Mouse (Mus musculus) megakaryocyte progenitor cell, adult 5-6 weeks (primary cell): ENCODE measurements around the gene Utp14b. TPM values are rescaled to one million over a fixed set of nuclear protein-coding genes. Genes with fewer than 3 reads are reported as not detected.

ENCODE experiments used
- ATAC-seq: replicated peaks from 2 replicates; pipeline ENCODE4 v1.8.0; 2016; ENCODE audit warnings: mild to moderate bottlenecking, moderate TSS enrichment, inconsistent platforms; ENCODE audit not compliant: poor library complexity
- total RNA-seq, 2 experiments: library from RNA; stranded (forward) in 1 of 2; stranded (reverse) in 1 of 2; fragments of 157-497, 149-512 nt in 1 of 2; fragments of 200-1000 nt in 1 of 2; gene quantifications; 2 replicates each; pipeline versions ENCODE4 v1.2.3 to v1.2.4; 2015 to 2017

The Utp14b gene
- total RNA-seq (2015), result 6.2 and 7.3 TPM in 2 replicates
- total RNA-seq (2017), result 10.3 and 12.8 TPM in 2 replicates

DNA sequence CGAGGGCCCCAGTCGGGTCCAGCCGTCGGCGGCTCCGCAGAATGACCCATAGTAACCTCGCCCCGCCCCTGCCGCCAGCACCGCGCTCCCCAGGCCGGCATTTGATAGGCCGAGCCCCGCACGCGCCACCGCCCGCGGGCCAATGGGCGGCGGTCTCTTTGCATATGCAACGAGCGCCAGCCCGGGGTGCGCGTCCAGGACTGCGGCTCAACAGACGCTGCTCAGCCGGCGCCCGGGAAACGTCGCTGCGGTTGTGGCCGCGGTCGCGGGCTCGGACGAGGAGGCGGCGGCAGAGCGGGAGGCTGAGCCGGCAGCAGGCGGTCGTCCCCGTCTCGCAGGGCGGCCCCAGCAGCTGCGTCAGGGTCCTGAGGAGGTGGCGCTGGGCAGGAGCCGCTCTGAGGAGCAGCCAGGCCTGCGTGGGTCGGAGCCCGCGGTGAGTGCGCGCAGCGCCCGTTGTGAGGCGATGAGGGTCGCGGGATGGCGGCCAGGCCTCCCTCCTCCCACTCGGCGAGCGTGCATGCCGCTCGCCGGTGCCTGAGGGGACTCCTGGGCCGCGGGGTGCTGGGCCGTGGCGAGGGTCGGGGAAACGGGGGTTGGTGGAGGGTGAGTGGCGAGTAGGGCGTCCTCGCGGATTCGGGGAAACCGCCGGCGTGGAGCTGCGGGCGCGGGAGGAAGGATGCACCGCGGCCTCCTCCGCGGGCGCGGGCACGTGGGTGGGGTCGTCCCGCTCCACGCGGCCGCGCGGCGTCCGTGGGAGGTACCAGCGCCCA lies at the start of gene Utp14b, which contains the start of gene Acsl3:
Utp14b (plus strand) TSS at position 368 of the 770 bp plus-strand sequence.
Acsl3 (plus strand) TSS at position 155 of the 770 bp plus-strand sequence.
- peak; percentile 94 for ATAC-seq

DNA sequence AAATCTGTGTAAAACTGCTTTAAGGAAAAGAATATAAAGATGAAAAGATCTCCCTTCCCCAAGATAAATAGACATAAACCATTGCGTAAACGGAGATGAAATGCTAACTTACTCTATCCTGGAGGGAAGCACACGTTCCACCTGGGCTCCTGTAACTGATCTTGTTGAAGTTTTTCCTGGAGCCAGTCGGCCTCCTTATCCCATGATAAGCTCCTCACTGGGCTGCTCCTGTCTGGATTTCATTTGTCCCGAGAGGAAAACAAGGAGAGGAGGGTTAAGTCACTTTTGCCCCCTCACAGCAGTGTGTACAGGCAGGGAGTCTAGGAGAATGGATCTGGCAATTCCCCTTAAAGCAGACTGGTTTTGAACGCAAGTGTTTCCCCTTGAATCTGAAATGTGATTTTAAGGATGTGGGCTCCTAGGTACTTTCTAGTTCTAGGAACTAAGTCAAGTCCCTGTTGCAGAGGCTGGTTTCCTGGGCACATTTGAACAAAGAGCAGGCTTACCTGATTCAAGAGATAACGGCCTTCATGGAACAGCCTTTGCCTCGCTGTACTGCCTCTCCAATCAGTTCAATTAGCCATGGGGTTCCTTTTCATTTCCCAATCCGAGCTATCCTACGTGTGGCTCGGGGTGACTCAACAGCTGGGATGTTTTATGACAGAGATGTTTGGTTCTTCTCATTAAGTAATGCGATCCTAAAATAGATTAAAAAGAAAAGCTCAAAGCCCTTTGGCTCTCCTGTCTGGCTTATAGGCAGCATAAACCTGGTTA lies 48.5 kb upstream of the Utp14b start:
- no peak for ATAC-seq

DNA sequence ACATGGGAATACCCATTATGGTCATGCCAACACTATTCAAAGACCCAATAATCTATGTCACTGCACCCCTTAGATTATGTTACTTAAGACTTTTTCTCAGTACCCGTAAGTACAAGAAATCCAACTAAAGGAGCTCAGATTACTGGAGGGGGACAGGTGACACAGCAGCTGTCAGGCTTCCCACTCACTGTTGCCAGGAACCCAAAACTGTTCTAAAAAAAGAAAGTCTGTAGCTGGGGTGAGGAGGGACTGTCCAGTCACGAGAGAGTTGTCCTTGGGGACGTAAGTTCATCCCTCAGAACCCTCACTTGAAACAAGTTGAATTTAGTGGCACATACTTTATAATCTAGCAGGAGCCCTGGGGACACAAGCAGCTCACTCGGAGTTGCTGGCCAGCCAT lies 46.8 kb upstream of the Utp14b start:
- ATAC-seq, result no peak

DNA sequence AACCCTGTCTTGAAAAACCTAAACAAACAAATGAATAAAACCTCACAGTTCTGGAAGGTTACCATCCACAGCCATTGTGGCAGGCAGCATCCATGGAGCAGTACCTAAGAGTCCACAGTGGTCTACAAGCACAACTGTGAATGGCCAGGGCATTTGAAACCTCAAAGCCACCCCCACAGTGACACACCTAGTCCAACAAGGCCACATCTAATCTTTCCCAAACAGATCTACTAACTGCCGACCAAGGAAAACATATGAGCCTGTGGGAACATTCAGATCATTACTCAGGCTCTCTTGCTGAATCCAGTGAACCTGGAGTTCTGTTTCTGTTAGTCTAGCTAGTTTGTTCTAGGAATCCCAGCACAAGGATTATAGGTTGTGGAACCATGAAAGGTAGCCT lies 44.9 kb upstream of the Utp14b start:
- no peak for ATAC-seq

DNA sequence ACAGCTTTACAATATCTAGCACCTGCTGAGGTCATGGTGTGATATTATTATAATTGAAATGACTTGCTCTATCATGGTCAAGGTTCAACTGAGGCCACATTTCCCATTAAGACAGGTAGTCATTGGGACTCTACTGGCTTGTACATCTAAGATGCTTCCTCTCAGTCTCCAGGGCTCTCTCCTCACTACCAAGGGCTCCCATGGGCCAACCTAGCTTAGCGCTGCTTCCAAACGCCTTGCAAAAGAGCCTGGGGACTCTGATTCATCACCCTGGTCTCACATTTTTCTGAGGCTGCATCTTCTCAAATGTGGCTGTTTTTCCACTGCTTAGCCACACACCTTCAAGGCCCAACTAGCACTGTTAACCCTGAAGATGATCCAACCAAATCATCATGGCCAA lies 33.5 kb upstream of the Utp14b start:
- no peak for ATAC-seq

DNA sequence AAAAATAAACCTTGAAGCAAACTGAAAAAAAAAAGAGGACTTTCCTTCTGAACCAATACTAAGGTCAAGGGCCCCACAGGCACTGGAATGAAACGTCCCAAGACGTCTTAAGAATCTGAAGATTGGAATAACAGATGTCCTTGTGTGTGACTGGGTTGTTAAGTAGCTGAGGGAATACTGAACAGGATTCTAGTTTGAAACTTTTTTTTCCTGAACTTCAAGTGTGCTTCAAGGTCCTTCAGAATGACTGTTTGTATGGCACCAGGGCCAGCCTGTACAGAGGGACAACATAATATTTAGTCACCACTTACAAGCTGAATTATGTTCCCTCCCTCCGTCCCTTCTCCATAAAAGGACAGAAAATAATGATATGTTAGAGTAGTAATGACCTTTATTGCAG lies 23.4 kb upstream of the Utp14b start:
- no peak for ATAC-seq

DNA sequence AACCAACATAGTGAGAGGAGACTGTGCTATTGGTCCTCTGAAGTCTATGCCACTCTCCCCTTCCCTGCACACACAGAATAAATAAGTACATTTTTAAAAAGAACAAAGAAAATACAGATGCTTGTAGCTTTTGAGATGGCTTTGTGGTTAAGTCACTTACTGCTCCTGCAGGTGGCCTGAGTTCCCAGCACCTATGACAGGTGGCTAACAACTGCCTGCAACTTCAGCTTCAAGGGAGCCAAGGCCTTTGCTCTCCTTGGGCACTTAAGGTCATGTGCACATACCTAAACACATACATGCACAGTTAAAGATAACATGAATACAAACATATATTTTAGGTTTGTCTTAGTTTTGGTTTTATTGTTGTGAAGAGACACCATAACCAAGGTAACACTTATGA lies 17.0 kb upstream of the Utp14b start:
- ATAC-seq, result no peak

DNA sequence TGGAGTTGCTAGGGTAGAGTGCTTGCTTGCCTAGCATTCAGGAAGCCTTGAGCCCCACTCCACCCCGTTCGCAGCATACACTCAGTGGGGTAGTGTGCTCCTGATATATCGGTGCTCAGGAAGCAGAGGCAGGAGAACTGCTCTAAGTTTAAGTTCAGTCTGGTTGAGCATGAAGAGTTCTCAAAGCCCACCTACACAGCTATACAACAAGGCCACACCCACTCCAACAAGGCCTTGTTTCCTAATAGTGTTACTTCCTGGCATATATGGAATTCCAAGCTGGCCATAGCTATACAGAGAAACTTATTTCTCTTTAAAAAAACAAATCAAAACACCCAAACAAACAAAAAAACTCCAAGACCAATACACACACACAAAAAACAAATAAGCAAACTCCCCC lies 16.0 kb upstream of the Utp14b start:
- no peak for ATAC-seq

DNA sequence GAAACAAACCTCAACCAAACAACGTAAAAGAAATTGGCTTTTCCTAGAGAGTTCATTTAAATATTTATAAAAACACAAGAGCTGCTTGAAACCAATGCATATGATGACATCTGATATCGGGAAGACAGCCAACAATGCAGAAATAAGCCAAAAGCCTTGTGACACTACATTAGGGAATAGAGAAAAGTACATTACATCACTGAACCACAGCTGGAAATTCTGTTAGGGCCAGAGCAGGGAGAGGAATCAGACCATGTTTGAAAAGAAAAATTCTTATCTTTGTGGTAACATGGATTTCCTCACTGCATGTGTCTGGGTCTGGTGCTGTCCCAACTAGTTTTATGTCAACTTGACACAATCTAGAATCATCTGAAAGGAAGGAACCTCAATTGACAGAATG lies 15.6 kb upstream of the Utp14b start:
- peak; percentile 34; the same call in 1 of the 2 replicates for ATAC-seq

DNA sequence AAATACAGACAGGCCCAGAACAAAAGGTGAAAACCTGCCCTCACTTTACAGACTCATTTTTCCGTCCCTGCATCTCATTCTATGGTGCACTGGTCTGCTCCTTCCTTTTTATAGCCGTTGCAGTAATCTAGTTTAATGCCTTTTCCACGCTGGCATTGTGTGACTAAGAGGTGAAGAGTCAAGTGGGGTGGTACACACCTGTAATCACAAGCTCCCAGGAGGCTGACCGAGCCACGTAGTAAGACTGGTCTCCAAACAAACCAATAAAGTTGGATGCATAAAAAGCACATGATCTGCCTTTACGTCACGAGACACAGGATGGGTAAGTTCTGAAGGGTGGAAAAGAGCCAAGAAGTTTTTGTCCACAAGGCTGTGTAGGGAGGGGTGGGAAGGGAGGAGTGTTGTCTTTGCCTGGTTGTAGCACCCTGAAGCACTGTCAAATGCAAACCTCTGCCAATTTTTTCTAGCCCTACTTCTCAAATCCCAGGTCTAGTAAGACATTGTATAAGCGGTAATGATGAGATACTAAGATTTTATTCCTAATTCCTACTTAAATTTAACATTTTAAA lies 10.4 kb upstream of the Utp14b start:
- ATAC-seq, result no peak

DNA sequence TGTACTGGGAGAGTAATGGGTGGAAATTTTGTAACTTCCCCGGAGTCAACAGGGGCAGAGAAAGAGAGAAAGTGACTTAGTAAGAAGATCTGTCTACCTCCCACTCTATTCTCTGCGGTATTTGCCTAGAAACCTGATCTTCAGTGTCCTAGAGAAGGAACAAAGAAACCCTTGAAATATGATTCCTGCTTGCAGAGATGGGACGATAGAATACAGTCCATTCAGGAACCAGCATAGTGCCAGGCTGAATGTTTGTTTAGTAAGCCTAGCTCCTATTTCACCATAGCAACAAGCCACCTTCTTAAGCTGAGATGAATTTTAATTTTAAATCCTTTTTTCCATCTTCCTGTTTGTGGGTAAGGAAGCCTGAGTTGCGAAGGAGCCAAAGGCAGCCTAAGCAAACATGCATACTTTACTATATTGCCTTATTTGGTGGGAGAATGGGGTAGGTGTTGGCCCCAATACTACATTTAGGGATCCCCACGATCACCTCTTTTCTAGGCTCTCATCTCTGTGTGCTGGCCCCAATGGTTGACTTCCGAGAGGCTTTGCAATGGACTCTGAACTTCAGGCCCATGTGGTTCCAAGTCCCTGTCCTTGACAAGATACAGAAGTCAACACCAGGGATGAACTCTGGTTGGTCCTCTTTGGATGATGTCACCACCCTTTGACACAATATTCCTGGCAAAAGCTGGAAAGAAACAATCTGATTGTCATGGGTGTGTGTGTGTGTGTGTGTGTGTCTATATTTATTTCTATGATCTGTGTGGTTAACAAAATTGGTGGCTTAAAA lies 8.4 kb upstream of the Utp14b start:
- ATAC-seq, result no peak

DNA sequence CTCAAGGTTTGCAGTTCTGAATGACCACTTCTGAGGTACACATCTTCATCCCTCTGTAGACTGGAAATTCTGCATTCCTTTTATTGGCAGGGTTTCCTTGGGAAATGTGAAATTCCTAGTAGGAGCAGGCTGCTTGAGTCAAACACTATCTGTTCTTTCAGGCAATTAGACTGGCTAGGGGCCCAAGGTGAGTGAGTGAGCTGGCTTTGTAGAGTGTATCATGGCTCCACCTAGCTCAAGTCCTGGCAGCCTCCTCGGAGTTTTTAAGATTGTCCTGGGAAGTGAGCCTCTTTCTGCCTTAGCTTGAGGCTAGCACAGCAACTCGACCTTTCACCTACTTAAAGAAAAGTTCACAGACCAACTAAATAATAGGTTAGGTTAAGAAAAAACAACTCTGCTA lies 1.4 kb upstream of the Utp14b start:
- no peak for ATAC-seq

DNA sequence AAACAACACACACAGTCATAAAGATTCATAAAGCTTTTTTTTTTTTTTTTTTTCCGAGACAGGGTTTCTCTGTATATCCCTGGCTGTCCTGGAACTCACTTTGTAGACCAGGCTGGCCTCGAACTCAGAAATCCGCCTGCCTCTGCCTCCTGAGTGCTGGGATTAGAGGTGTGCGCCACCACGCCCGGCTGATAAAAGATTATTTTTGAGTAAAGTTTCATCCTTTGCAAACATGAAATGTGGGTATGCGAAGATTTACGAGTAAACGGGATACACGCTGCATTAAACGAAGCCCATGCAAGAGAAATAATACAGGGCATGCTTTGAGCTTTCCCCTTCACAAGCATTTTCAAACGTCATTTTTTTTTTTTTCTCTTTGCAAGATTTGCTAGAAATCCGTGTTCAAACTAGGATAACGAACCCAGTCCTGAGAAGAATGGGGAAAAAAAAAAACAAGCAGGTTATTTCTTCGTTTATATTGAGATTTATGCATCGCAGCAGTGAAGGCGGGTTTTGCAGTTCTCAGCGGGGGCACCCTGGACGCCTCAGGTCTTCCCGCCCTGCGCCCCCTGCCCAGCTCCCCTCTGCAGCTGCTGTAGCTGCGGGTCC lies 713 bp upstream of the Utp14b start:
- no peak for ATAC-seq

DNA sequence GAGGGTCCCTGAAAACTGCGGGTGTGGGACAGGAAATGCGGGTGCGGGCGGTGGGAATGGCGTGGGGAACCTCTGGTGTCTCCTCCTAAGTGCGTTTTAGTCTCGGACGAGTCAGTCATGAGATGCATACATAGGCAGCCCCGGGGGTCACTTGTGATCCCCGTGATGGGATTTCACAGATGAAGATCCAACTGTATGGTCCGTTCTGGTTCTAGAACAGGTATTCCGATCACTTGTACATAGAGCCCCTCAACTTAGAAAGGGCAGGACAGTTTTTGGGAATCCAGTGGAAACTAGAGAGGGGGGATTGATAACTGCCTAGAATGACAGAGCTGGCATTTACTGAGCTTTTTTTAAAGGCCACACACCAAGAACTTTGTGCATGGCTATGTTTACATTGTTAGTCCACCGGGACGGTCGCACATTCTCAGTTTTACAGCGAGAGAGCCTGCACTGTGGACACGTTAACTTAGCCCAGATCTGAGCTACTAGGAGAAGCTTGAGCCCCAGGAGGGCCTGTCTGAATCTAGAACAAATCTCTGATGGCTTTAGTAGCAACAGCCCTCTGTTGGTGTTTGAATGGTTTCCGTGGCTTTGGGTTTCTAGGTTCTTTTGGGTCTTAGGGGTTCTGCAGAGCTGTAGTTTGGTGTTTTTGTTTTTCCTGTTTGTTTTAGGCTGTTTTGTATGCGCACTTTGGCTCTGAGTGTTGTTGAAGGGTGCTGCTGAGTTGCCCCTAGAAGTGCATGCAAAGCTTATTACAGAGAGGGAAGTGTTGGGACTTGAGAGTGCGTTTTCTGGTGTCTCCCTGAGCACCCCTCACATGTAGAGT lies 817 bp downstream of the Utp14b start:
- 0 out of 2 replicates have a peak, but pooled peaks have one; percentile 14 for ATAC-seq

DNA sequence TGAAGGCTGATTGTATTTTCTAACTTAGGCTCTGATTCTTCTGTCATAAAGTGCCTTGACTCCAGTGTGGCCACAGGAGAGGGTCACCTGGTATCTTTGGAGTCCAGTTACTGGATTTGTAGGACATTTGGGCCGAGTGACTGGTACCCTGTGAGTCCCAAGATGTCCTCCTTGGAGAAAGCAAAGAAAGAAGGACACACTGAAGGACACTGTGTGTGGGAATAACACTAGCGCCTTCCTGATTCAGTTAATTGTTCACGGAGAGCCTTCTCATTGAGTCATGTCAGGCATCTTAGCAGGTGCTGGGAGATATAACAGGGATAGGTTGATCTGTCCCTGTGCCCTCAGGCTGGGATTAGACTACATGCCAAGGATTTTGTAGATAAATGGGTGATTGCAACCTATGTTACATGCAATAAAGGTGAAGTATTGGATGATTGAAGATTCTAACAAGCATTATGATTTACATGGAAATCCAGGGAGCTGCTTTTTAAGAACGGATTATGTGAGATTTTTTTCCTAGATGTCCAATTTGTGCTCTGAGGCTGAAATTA lies 1.5 kb downstream of the Utp14b start:
- no peak for ATAC-seq

DNA sequence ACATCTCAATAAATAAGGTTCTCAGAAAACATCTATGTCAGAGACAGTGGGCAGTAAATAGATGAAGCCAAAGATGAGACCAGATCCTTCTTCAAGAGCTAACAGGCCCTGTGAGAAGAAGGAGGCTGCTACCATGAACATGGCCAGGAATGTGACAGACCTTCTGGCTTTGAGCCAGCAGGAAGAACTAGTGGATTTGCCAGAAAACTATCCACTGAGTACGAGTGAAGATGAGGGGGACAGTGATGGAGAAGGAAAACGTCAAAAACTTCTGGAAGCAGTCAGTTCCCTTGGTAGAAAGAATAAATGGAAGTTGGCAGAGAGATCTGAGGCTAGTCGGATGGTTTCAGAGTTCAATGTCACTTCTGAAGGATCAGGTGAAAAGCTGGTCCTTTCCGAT lies 6.5 kb downstream of the Utp14b start:
- no peak for ATAC-seq

DNA sequence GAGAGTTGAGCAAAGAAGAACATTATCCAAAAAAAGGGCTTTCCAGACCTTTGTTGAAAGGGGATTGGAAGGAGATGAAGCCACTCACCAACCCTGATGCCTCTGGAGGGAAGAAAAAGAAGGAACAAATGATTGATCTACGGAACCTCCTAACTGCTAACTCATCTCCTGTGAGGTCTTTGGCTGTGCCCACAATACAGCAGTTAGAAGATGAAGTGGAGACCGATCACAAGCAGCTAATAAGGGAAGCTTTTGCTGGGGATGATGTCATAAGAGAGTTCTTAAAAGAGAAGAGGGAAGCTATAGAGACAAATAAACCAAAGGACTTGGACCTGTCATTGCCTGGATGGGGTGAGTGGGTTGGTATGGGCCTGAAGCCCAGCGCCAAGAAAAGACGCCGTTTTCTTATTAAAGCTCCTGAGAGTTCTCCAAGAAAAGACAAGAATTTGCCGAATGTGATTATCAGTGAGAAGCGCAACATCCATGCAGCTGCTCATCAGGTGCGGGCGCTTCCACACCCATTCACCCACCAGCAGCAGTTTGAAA lies 8.2 kb downstream of the Utp14b start:
- peak; percentile 94 for ATAC-seq

DNA sequence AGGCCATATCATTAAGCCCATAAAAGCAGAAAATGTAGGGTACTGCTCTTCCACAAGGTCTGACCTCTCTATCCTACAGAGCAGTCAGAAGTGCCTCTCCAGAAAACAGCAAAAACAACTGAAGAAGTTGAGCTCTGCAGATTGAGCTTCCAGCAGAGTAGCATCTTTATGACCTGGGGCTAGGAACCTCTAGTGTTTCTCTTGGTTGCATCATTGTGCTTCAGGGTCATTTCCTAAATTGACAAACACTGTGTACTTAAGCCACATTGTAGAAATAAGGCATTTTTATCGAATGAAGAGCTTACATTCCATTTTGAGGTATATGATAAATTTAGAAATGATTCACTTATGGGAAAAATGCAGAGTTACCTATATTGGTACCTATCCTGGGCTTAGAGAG lies 8.7 kb downstream of the Utp14b start:
- 0 out of 2 replicates have a peak, but pooled peaks have one; percentile 26 for ATAC-seq

DNA sequence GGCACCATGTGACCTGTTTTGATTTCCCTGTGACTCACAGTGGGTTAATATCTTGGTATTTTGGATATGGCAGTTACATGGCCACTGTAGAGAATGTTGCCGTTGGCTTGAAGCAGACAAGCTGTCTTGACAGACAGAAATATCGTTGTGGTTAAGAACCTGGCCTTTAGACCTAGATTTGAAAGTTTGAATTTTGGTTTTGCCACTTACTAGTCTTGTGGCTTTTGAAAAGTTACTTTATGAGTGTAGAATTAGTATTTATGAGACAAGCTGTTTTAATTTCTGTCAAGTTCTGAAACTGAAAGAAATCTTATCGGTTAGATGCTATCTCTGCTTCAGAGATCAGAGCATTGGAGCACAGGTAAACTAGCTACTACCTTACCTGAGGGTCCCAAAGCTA lies 24.5 kb downstream of the Utp14b start:
- no peak for ATAC-seq
